Mouse (Mus musculus) liver, adult (tissue): ENCODE measurements around the gene Lrg1.
A peak's percentile ranks its signal among the peaks of the same experiment; 100 is the strongest.

Experiments used
- GATA4 ChIP-seq: IDR thresholded peaks from 2 replicates; pipeline ENCODE4 v1.6.1; 2014; ENCODE audit warnings: mild to moderate bottlenecking, low read length; ENCODE audit not compliant: insufficient replicate concordance

Gene Lrg1

DNA sequence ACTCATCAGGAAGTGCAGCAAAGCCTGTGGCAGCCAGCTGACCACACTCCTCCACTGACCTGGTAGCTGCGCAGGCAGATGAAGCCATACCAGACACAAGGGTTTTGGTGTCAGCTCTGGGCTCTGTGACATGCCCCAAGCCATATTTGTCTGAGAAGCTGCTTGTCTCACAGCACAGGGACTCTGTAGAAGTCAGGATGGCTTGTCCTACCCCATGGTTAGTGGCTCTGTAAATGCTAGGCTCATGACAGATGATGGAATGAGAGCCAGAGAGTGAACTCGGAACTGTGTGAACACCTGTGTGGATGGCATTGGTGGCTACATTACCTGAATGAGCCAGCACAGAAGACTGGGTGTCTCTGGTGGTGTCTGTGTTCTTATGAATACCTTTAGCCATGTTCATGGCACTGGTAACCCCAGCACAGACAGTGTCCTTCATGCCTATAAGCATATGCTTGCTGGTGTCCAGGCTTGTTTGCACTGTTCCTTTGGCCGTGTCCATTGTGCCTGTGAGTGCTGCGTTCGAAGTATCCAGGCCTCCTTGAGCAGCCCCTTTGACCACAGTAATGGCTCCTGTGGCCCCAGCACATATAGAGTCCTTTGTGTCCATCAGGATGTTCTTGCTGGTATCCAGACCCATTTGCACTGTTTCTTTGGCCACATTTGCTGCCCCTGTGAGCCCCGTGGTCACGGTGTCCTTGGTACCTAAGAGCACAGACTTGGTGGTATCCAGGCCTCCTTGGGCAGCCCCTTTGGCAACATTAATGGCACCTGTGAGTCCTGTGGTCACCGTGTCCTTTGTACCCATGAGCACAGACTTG is 18.1 kb downstream of the Lrg1 start:
- TF ChIP-seq GATA4 = no peak

- TF ChIP-seq GATA4 = no peak
Observed at GRCm38 (mm10) chr17:56102927-56103326, 18.9 kb downstream of the Lrg1 start.

- no peak for TF ChIP-seq GATA4
Observed at GRCm38 (mm10) chr17:56102158-56102557, 19.6 kb downstream of the Lrg1 start.

GRCm38 (mm10) chr17:56100811-56101210 is 21.0 kb downstream of the Lrg1 start:
- no peak for TF ChIP-seq GATA4

GRCm38 (mm10) chr17:56098711-56099572 is 22.9 kb downstream of the Lrg1 start:
- no peak for TF ChIP-seq GATA4

DNA sequence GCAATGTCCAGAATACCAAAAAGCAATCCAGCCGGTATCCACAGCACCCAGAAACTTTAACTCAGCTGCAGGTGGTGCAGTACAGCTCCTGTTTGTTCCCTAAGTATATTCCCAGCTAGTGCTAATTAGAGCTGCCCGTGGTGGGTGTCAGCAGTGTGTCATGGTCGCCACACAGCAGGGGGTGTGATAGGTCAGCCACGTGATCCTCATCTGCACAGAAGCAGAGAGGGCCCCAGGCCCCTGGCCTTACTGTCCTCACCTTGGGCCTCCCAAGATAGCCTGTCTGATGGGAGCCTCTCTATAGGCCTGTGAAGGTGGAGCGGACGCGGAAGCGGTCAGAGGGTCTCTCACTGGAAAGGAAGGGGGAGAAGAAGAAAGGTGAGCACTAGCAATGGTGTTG is 23.6 kb downstream of the Lrg1 start:
- no peak for TF ChIP-seq GATA4

DNA sequence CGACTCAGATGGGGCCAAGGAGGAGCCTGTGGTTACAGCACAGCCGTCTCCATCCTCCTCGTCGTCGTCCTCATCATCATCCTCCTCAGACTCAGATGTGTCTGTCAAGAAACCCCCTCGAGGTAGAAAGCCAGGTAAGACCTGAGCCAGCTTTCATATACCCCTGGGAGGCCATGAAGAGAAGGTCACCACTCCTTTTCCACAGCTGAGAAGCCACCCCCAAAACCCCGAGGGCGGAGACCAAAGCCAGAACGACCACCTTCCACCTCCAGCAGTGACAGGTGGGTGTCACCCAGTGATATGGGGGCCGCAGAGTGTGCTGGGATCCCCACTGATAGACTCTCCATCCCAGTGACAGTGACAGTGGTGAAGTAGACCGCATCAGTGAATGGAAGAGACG is 24.9 kb downstream of the Lrg1 start:
- no peak for TF ChIP-seq GATA4

DNA sequence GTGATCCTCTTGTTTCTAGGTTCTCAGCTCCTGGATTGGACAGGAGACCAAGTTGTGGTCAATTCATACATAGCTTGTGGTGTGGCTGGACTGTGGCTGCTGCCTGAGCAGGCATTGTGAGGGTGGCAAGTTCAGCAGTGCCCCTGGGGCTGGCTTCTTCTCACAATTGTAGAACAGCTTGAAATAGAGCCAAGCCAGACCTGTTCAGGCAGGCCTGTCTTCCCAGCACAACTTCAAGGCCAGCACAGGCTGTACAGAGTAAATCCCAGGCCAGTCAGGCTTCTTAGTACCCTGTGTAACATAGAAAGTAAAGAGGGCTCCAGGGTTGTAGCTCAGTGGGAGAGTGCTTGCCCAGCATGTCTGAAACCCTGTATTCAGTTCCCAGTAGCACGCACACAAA is 29.0 kb downstream of the Lrg1 start:
- no peak for TF ChIP-seq GATA4

DNA sequence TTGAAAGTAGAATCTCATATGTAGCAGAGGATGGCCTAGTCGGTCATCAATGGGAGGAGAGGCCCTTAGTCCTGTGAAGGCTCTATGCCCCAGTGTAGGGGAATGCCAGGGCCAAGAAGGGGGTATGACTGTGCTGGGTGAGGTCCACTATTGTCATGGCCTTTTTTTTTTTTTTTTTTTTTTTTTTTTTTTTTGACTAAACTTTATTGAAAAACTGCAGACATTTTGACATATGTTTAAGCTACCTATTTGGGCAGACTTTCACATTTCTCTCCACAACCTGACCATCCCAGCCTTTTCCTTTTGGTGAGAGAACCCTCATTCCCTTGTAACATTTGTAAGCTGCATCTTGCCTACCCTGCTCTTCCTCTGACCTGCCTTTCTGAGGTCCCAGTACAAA is 29.5 kb downstream of the Lrg1 start:
- TF ChIP-seq GATA4 = no peak

- TF ChIP-seq GATA4 = no peak
Observed at GRCm38 (mm10) chr17:56080781-56081585, 40.8 kb downstream of the Lrg1 start.

GRCm38 (mm10) chr17:56079921-56080320 is 41.9 kb downstream of the Lrg1 start:
- TF ChIP-seq GATA4 = no peak

- peak; percentile 6; the same call in 1 of the 2 replicates for TF ChIP-seq GATA4
Observed at GRCm38 (mm10) chr17:56078880-56079795, 42.7 kb downstream of the Lrg1 start, which contains the start of gene Hdgfl2. Gene Hdgfl2 (plus strand): TSS chr17:56079634.

DNA sequence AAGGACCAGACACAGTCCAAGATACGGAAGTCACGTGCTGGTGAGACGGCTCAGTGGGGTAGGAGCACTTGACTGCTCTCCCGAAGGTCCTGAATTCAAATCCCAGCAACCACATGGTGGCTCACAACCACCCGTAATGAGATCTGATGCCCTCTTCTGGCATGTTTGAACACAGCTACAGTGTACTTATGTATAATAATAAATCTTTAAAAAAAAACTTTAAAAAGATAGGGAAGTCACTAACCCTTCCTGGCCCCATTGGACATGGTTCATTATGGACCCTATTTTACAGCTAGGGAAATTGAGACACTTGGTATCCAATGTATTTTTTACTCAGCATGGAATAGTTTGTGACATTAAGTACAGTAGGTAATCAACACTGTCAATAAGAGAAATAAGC is 44.3 kb downstream of the Lrg1 start:
- no peak for TF ChIP-seq GATA4

DNA sequence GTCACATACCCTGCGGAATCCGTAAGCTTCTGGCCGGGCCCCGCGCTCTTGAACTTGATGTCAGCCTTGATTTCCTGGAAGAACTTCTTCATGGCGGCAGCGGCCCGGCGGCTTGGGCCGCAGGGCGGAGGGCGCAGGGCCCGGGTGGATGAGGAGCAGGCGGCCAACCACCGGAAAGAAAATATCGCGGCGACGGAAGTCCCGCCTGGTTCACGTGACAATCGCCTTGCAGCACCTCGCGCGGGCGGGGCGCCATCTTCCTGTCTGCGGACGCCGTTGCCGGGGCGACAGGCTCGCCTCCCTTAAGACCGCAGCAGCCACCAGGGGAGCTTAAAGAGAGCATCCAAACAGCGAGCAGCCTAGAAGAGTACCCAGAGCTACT is 47.0 kb downstream of the Lrg1 start, which contains the start of gene Ubxn6:
Gene Ubxn6 (minus strand): TSS at position 202 of the 382 bp plus-strand sequence.
- TF ChIP-seq GATA4 = peak; percentile 70; the same call in 1 of the 2 replicates
